Mouse (Mus musculus) limb, embryonic 11.5 days (tissue): ENCODE data around the gene Rad51. TPM values are rescaled to one million over a fixed set of nuclear protein-coding genes. Genes with fewer than 3 reads are reported as not detected.

ENCODE experiments used
- polyA plus RNA-seq: library from polyadenylated mRNA; unstranded; fragments of >200 nt; fragmentation: Nextera tagmentation; extraction: Ambion mirVana; gene quantifications from 2 replicates; pipeline ENCODE4 v1.2.1, GENCODE M21; 2014

The Rad51 gene
- polyA plus RNA-seq, 1 experiment from 2014 or later = 81.0 TPM

Other genes starting within 250 kb of the Rad51 start
- gene Bahd1, start 212.4 kb upstream of the Rad51 start, polyA plus RNA-seq = 0.84 and 0.91 TPM in 2 replicates
- gene Chst14, start 186.3 kb upstream of the Rad51 start, polyA plus RNA-seq = 34.9 and 35.5 TPM in 2 replicates
- gene Ccdc32, start 83.4 kb upstream of the Rad51 start, polyA plus RNA-seq = 19.8 and 20.7 TPM in 2 replicates
- 6.1 and 7.2 TPM in 2 replicates for gene Rpusd2, start 78.0 kb upstream of the Rad51 start, polyA plus RNA-seq
- gene Knl1, start 65.7 kb upstream of the Rad51 start, polyA plus RNA-seq = 38.4 and 40.4 TPM in 2 replicates
- gene Rmdn3, start 44.2 kb downstream of the Rad51 start, polyA plus RNA-seq = 45.9 and 49.5 TPM in 2 replicates
- 6.7 and 7.3 TPM in 2 replicates for gene Gchfr, start 55.0 kb downstream of the Rad51 start, polyA plus RNA-seq
- gene Gm14137, start 61.7 kb downstream of the Rad51 start, polyA plus RNA-seq = 0.35 and 0.44 TPM in 2 replicates
- gene Zfyve19, start 95.8 kb downstream of the Rad51 start, polyA plus RNA-seq = 52.6 and 55.0 TPM in 2 replicates
- 28.7 and 29.0 TPM in 2 replicates for gene Dnajc17, start 96.0 kb downstream of the Rad51 start, polyA plus RNA-seq
- 0.20 TPM in 1 of 2 replicates, not detected in the other for gene Ppp1r14d, start 117.1 kb downstream of the Rad51 start, polyA plus RNA-seq
- gene Spint1, start 124.6 kb downstream of the Rad51 start, polyA plus RNA-seq = 6.1 and 8.0 TPM in 2 replicates
- gene Rhov, start 158.5 kb downstream of the Rad51 start, polyA plus RNA-seq = 2.7 and 4.3 TPM in 2 replicates
- 12.1 and 14.6 TPM in 2 replicates for gene Vps18, start 175.9 kb downstream of the Rad51 start, polyA plus RNA-seq
- 3.1 and 3.4 TPM in 2 replicates for gene Dll4, start 213.0 kb downstream of the Rad51 start, polyA plus RNA-seq
- 0.57 and 0.69 TPM in 2 replicates for gene Chac1, start 238.4 kb downstream of the Rad51 start, polyA plus RNA-seq